Mouse (Mus musculus): Measurements from ENCODE around the gene Elovl4.

Gene Elovl4

GRCm38 (mm10) chr9:83805977-83806815, at the start of gene Elovl4:
TSS of gene Elovl4 (minus strand) at chr9:83806277.
- peak; percentile 5 to 31 for DNase-seq (ENCODE audit: low spot score in 2 of 2)

GRCm38 (mm10) chr9:83852464-83852863, 46.4 kb upstream of the Elovl4 start:
- DNase-seq (ENCODE audit: low spot score in 2 of 2), result no peak

GRCm38 (mm10) chr9:83834748-83835313, 28.8 kb upstream of the Elovl4 start:
- DNase-seq (ENCODE audit: low spot score in 2 of 2), result no peak

GRCm38 (mm10) chr9:83833811-83834747, 28.0 kb upstream of the Elovl4 start, which contains the start of gene Ttk:
TSS of gene Ttk (plus strand) at chr9:83834689.
- peak; percentile 85 to 93 for DNase-seq (ENCODE audit: low spot score in 2 of 2)

- DNase-seq (ENCODE audit: low spot score in 2 of 2), result no peak
Observed at GRCm38 (mm10) chr9:83831152-83831551, 25.1 kb upstream of the Elovl4 start.

GRCm38 (mm10) chr9:83829896-83830295, 23.8 kb upstream of the Elovl4 start:
- DNase-seq (ENCODE audit: low spot score in 2 of 2), result no peak

GRCm38 (mm10) chr9:83822925-83823324, 16.8 kb upstream of the Elovl4 start:
- DNase-seq (ENCODE audit: low spot score in 2 of 2), result no peak

- no peak for DNase-seq (ENCODE audit: low spot score in 2 of 2)
Observed at GRCm38 (mm10) chr9:83820976-83821375, 14.9 kb upstream of the Elovl4 start.

GRCm38 (mm10) chr9:83819188-83819587, 13.1 kb upstream of the Elovl4 start:
- DNase-seq (ENCODE audit: low spot score in 2 of 2), result no peak

GRCm38 (mm10) chr9:83807562-83807961, 1.5 kb upstream of the Elovl4 start:
- DNase-seq (ENCODE audit: low spot score in 2 of 2), result peak in 1 of 2 experiments; percentile 61

- DNase-seq (ENCODE audit: low spot score in 2 of 2), result no peak
Observed at GRCm38 (mm10) chr9:83805164-83805976, 707 bp downstream of the Elovl4 start.

GRCm38 (mm10) chr9:83804341-83804740, 1.7 kb downstream of the Elovl4 start:
- no peak for DNase-seq (ENCODE audit: low spot score in 2 of 2)

- no peak for DNase-seq (ENCODE audit: low spot score in 2 of 2)
Observed at GRCm38 (mm10) chr9:83797898-83798297, 8.2 kb downstream of the Elovl4 start.

GRCm38 (mm10) chr9:83796875-83797274, 9.2 kb downstream of the Elovl4 start:
- no peak for DNase-seq (ENCODE audit: low spot score in 2 of 2)

GRCm38 (mm10) chr9:83789326-83789725, 16.8 kb downstream of the Elovl4 start:
- no peak for DNase-seq (ENCODE audit: low spot score in 2 of 2)

- no peak for DNase-seq (ENCODE audit: low spot score in 2 of 2)
Observed at GRCm38 (mm10) chr9:83785501-83785900, 20.6 kb downstream of the Elovl4 start.

GRCm38 (mm10) chr9:83778317-83778960, 27.6 kb downstream of the Elovl4 start:
- no peak for DNase-seq (ENCODE audit: low spot score in 2 of 2)

- no peak for DNase-seq (ENCODE audit: low spot score in 2 of 2)
Observed at GRCm38 (mm10) chr9:83761318-83761717, 44.8 kb downstream of the Elovl4 start.

- no peak for DNase-seq (ENCODE audit: low spot score in 2 of 2)
Observed at GRCm38 (mm10) chr9:83731877-83732276, 74.2 kb downstream of the Elovl4 start.

GRCm38 (mm10) chr9:83730836-83731235, 75.2 kb downstream of the Elovl4 start:
- no peak for DNase-seq (ENCODE audit: low spot score in 2 of 2)

Measured in spleen, postnatal 10 days (tissue).